Mouse (Mus musculus) liver, adult 10 weeks (tissue): ENCODE results near the gene Gtf2ird2. TPM values are rescaled to one million over a fixed set of nuclear protein-coding genes. Genes with fewer than 3 reads are reported as not detected.

Experiments
- polyA plus RNA-seq: library from polyadenylated mRNA; stranded (reverse); fragments of 350-450 nt; fragmentation: Illumina TruSeq; extraction: RNeasy Lipid Tissue Mini Kit (QIAGEN cat#74804); gene quantifications from one replicate; pipeline ENCODE4 v1.2.3, GENCODE M21; 2014; ENCODE audit warnings: low read depth, low replicate concordance

Gtf2ird2 gene
- polyA plus RNA-seq: 0.61 TPM

DNA sequence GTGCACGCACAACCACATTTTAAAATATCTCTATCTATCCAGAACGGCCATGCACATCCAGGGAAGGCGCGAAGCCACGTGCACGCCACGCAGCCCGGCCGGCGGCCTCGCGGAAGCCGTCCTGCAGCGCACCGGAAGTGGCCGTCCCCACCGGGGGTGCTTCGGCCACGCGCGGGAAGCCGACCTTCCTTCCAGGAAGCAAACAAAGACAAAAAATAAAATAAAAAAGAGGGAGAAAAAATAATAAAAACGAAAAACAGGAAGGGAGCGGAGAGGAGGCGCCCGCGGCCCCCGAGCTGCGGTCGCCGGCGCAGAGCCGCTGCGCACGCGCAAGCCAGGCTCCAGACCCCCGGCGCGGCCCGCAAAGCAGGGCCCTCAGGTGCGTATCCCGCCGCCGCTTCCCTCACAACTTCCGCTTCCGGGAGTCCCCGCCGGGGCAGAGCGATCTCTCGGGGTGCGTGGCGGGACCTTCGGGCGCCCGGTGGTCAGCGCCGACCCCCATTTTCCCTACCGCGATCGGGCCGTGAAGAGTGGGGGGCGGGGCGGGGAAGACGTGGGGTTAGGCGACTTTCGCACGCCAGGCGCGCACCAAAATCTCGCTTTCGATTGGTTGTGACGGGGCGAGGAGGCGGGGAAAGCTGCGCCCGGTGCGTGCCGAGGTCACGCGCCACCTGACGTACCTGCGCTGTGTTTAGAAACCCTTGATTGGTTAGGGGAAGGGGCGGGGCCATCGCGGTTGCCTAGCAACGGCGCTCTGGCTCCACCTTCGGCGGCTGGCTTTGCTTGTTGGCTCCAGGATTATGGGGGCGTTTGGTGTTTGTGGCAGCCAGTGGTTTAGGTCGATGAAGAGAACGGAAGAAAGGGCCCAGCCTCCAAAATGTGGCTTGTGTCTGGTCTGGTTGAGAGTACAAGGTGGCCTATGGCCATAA lies at the start of gene Gtf2ird2:
Gtf2ird2 (plus strand) TSS at position 140 of the 929 bp plus-strand sequence.

GRCm38 (mm10) chr5:134176169-134176881 lies 7.5 kb upstream of the Gtf2ird2 start, which contains the start of gene Rcc1l:
TSS of gene Rcc1l (minus strand) at chr5:134176774.

DNA sequence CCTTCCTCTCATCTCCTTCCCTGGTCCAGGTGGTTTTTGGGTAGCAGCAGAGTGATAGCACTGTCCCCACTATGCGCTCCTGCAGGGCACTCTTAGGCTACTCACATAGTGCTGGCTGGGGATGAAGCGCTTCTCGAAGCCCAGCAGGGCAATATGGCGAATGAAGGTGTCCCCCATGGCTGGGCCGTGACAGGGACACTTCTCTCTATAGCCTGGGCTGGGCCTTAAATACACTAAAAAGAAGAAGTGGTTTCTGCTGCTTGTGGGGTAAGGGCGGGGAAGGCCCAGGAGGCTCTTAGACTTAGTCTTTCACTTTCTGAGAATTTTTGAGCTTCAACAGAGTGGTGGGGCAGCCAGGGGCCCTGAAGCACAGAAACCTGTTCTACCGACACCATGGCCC lies 45.6 kb downstream of the Gtf2ird2 start, which contains the start of gene Ncf1:
Ncf1 (minus strand) TSS at position 235 of the 400 bp plus-strand sequence.

Other genes starting within 250 kb of the Gtf2ird2 start
- gene Castor2, start 84.3 kb upstream of the Gtf2ird2 start, polyA plus RNA-seq: 0.87 TPM
- gene Rcc1l, start 7.2 kb upstream of the Gtf2ird2 start, polyA plus RNA-seq: 1.4 TPM
- 1.9 TPM for gene Ncf1, start 45.6 kb downstream of the Gtf2ird2 start, polyA plus RNA-seq
- 30.3 TPM for gene Gtf2i, start 130.7 kb downstream of the Gtf2ird2 start, polyA plus RNA-seq